Mouse (Mus musculus) hindbrain, postnatal 0 days (tissue): ENCODE measurements around the gene Ovol1. TPM values are rescaled to one million over a fixed set of nuclear protein-coding genes. Genes with fewer than 3 reads are reported as not detected.
A peak's percentile ranks its signal among the peaks of the same experiment; 100 is the strongest.

ENCODE experiments used
- ATAC-seq: fragments of 200-750 bp; cut with Nextera tagmentation; 2 replicates; pipeline ENCODE4 v1.8.0; 2017; ENCODE audit warnings: mild to moderate bottlenecking, moderate TSS enrichment, moderate library complexity
- DNase-seq: peaks from one replicate; pipeline ENCODE4 v3.0.0-alpha.2; 2015; ENCODE audit warnings: low spot score
- H3K27ac ChIP-seq: fragments of 300-500 bp; sonication (generic); 2 replicates; pipeline ENCODE4 v1.5.1; 2014; ENCODE audit warnings: mild to moderate bottlenecking
- H3K27me3 ChIP-seq: fragments of 300-500 bp; sonication (generic); 2 replicates; pipeline ENCODE4 v1.6.1; 2014; ENCODE audit warnings: low read length, mixed read lengths; ENCODE audit not compliant: insufficient read depth
- H3K36me3 ChIP-seq: fragments of 300-500 bp; sonication (generic); 2 replicates; pipeline ENCODE4 v1.6.1; 2014; ENCODE audit warnings: low read length, mixed read lengths; ENCODE audit not compliant: insufficient read depth
- H3K4me1 ChIP-seq: fragments of 300-500 bp; sonication (generic); 2 replicates; pipeline ENCODE4 v1.6.1; 2014; ENCODE audit warnings: antibody characterized with exemption, low read length, mixed read lengths; ENCODE audit not compliant: insufficient read depth
- H3K4me2 ChIP-seq: fragments of 300-500 bp; sonication (generic); 2 replicates; pipeline ENCODE4 v1.6.1; 2014; ENCODE audit warnings: low read depth, mild to moderate bottlenecking, low read length, moderate library complexity, mixed read lengths
- H3K4me3 ChIP-seq: fragments of 300-500 bp; sonication (generic); 2 replicates; pipeline ENCODE4 v1.5.1; 2014; ENCODE audit warnings: low read length
- H3K9ac ChIP-seq: fragments of 300-500 bp; sonication (generic); replicated peaks from 2 replicates; pipeline ENCODE4 v1.6.1; 2014; ENCODE audit warnings: mild to moderate bottlenecking, low read length, moderate library complexity, mixed read lengths
- H3K9me3 ChIP-seq: fragments of 300-500 bp; sonication (generic); 2 replicates; pipeline ENCODE4 v1.6.1; 2016; ENCODE audit warnings: low read length, mixed read lengths
- CTCF ChIP-seq: IDR thresholded peaks from 2 replicates; pipeline ENCODE4 v1.5.1; 2016; ENCODE audit warnings: antibody characterized with exemption, control low read depth, low read depth
- WGBS: fragments of 180-500 bp; shearing (Covaris S2); extraction: QIAGEN DNeasy Blood & Tissue Kit; methylation state at CpG from one replicate; pipeline ENCODE4 v1.1.7; 2014; 5-methylcytosine and 5-hydroxymethylcytosine counted together
- polyA plus RNA-seq: library from polyadenylated mRNA; unstranded; fragments of >200 nt; fragmentation: Nextera tagmentation; extraction: Ambion mirVana; gene quantifications from 2 replicates; pipeline ENCODE4 v1.2.1, GENCODE M21; 2015
- total RNA-seq: library from RNA; depleted of rRNA; stranded (reverse); fragments of >200 nt; gene quantifications from 2 replicates; pipeline ENCODE4 v1.2.3, GENCODE M21; 2014

The Ovol1 gene
- total and polyA plus RNA-seq, 2 experiments from 2014 or later, result 0.25 TPM; not detected in 1

DNA sequence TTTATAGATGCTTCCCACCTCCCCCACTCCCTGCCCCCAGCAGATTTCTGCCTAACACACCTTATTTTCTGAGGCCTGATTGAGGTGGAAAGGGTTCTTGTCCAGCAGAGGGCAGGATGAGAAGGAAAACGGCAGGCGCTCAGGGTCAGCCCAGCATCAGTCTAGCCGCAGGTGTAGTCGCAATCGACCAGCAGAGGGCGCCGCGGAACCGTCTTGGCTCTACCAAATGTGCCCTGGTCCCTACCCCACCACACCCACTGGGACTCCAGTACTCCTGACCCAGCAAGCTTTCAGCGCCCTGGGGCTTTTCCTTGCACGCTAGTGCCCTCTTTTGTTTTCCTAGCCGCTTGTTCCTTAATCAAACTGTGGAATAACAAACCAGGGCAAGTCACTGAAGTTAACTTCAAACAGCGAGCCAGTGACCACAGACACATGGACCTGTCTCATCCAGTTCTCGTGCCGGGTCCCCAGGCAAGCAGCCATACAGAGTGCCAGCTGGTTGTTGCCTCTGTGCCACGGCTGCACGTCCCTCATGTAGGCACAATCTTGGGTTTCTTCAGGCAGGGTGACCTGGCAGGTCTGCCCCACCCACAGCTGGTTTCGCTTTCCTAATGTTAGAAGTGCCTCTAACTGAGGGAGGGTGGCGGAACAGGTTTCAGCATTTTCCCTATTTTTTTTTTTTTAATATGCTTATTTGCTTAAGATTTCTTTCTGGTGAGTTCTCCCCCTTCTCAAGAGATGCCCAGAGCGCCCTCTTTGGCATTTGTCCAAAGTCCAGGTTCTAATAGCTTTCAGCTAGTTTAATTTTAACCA lies 30.9 kb downstream of the Ovol1 start:
- Histone ChIP-seq H3K4me3 (0 out of 2 replicates have a peak overlapping the region, but pooled peaks have one; percentile 11), H3K9ac (no peak overlapping the region), H3K9me3 (no peaks in the 10 kb centered on the region), H3K27me3 (no peaks in the 10 kb centered on the region), H3K27ac (no peak overlapping the region; the same call in 1 of the 2 replicates), H3K4me2 (peak overlapping the region; percentile 50), H3K4me1 (no peaks in the 10 kb centered on the region), H3K36me3 (no peaks in the 10 kb centered on the region)
- WGBS, result 7% methylated on average over 20 of the region's 20 CpGs
- DNase-seq, result peak; percentile 94
- TF ChIP-seq CTCF, result peak; percentile 98
- ATAC-seq, result peak; percentile 96

DNA sequence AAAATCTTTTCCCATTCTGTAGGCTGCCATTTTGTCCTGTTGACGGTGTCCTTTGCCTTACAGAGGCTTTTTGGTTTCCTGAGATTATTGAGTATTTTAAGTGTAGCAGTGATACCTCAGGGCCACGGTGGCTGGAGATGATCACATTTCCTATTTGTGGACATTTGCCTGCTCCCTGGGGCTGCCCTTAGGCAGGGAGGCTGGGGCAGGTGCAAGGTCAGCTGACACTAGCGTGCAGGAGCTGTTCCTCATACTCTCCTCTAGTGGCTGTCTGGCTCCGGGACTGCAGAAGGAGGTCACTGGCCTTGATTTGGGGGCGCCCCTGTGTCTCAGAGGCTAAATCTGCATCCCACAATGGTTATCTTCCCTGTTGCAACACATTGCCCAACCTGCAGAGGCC lies 35.2 kb downstream of the Ovol1 start:
- no peaks in the 10 kb centered on the region for H3K27me3 ChIP-seq
- DNase-seq (no peak), ATAC-seq (no peak)
- TF ChIP-seq CTCF, result no peak
- 75% methylated on average over 5 of the region's 5 CpGs for WGBS
- H3K4me2 ChIP-seq, result no peak overlapping the region
- no peaks in the 10 kb centered on the region for H3K36me3 ChIP-seq
- H3K4me1 ChIP-seq, result no peaks in the 10 kb centered on the region
- H3K9ac ChIP-seq, result no peak overlapping the region
- no peak overlapping the region for H3K4me3 ChIP-seq
- H3K27ac ChIP-seq, result no peak overlapping the region
- no peaks in the 10 kb centered on the region for H3K9me3 ChIP-seq

GRCm38 (mm10) chr19:5518721-5519120 lies 41.7 kb downstream of the Ovol1 start:
- DNase-seq (no peak), ATAC-seq (no peak)
- 91% methylated on average over 3 of the region's 3 CpGs for WGBS
- Histone ChIP-seq H3K4me3 (no peak overlapping the region), H3K9me3 (no peaks in the 10 kb centered on the region), H3K36me3 (no peaks in the 10 kb centered on the region), H3K27ac (no peak overlapping the region), H3K4me1 (no peaks in the 10 kb centered on the region), H3K9ac (no peak overlapping the region), H3K4me2 (no peak overlapping the region), H3K27me3 (no peaks in the 10 kb centered on the region)
- no peak for TF ChIP-seq CTCF

DNA sequence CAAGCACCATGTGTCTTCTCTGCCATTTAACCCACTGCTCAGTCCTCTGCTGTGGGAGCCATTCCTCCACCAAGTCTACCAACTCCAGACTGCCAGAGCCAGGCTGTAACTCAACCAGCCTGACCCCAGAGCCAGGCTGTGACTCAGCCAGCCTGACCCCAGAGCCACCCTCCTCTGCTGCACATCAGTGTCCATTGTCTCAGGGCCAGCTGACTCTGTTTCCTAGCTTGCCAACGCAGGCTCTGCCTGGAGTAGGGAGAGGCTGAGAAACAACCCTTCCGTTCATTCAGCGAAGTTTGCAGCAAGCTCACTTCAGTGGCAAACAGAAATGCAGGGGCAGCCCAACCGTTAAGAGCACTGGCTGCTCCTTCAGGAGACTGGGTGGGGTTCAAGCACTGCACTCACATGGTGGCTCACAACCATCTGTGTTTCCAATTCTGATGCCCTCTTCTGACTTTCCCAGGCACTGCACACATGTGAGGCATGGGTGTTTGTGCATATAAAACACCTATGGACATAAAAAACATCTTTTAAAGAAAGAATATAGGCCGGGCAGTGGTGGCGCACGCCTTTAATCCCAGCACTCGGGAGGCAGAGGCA lies 43.4 kb downstream of the Ovol1 start:
- ATAC-seq, result no peak
- Histone ChIP-seq H3K9ac (no peak overlapping the region), H3K9me3 (no peaks in the 10 kb centered on the region), H3K4me1 (0 out of 2 replicates have a peak, but pooled peaks cover 5% of the 10 kb centered on the region), H3K27ac (no peak overlapping the region), H3K4me2 (no peak overlapping the region), H3K36me3 (no peaks in the 10 kb centered on the region), H3K4me3 (no peak overlapping the region), H3K27me3 (no peaks in the 10 kb centered on the region)
- WGBS, result 78% methylated on average over 8 of the region's 8 CpGs
- no peak for DNase-seq
- no peak for TF ChIP-seq CTCF

DNA sequence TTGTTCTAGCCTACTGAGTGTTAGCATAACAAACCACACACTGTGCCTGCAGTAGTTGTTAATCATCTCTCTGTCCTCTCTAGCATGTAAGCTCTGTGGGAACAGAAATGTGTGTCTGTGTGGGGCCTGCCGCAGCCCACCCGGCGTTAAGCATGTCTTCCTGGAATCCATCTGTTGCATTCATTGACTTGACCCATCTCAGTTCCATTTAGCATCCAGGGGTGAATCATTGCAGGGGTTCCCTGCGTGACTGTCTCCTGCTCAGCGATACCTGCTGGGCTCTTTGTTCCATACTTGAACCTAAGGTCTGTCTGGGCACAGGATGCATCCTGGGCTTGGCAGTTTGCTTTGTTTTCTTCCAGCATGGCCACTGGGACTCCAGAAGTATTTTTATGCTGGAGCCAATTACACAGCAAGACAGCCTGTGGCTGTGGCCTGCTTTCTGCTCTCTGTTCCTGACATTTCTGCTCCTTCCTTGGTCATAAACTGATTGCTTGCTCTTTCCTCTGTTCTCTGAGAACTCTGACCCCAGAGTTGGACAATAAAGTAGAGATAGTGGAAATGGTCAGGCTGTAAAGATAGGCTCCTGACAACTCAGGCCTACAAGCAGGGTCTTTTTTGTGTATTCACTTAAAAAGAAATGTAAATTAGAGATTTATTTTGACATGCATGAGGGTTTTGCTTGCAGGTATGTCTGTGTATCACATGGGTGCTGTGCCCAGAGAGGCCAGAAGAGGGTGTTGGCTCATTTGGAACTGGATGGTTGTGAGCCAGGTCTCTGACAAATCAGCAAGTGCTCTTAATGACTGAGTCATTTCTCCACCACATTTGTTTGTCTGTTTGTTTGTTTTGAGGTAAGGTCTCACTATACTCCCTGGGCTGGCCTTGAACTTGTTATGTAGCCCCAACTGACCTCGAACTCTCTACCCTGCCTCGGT lies 44.3 kb downstream of the Ovol1 start:
- Histone ChIP-seq H3K27me3 (no peaks in the 10 kb centered on the region), H3K36me3 (no peaks in the 10 kb centered on the region), H3K4me2 (no peak overlapping the region), H3K9me3 (no peaks in the 10 kb centered on the region), H3K9ac (no peak overlapping the region), H3K4me3 (no peak overlapping the region), H3K27ac (no peak overlapping the region), H3K4me1 (0 out of 2 replicates have a peak, but pooled peaks cover 5% of the 10 kb centered on the region)
- TF ChIP-seq CTCF, result no peak; the same call in 1 of the 2 replicates
- 53% methylated on average over 7 of the region's 7 CpGs for WGBS
- ATAC-seq (no peak), DNase-seq (no peak)

- WGBS, result 86% methylated on average over 3 of the region's 3 CpGs
- H3K36me3 ChIP-seq, result no peaks in the 10 kb centered on the region
- DNase-seq (no peak), ATAC-seq (no peak)
- H3K9ac ChIP-seq, result no peak overlapping the region
- no peak overlapping the region for H3K4me3 ChIP-seq
- H3K4me2 ChIP-seq, result no peak overlapping the region
- H3K27me3 ChIP-seq, result no peaks in the 10 kb centered on the region
- no peaks in the 10 kb centered on the region for H3K9me3 ChIP-seq
- peaks cover 16% of the 10 kb centered on the region for H3K4me1 ChIP-seq
- TF ChIP-seq CTCF, result no peak
- no peak overlapping the region for H3K27ac ChIP-seq
These were observed 47.5 kb downstream of the Ovol1 start for GRCm38 (mm10) chr19:5513005-5513349.
